ENCODE assay signal across 14 mouse cellular contexts in genomic region chr3:69360263-69360895, GRCm38 (mm10).
"Had no signal": no experiment of that assay in that cellular context is flagged by ENCODE, and none has a peak within 500 bp of the region (broad histone marks: within the 10 kb centered on the region; RNA-seq: fewer than 3 reads in every experiment).

No protein-coding gene starts in this region.

- H3K4me1 ChIP-seq: stomach, embryonic 15.5 days had no signal

- H3K27ac ChIP-seq: liver, embryonic 15.5 days; midbrain, embryonic 10.5 days; neural tube, embryonic 12.5 days; stomach, embryonic 15.5 days had no signal

- H3K9ac ChIP-seq: liver, embryonic 15.5 days; lung, embryonic 14.5 days; neural tube, embryonic 12.5 days; stomach, embryonic 15.5 days had no signal

- H3K27me3 ChIP-seq: liver, embryonic 15.5 days; neural tube, embryonic 12.5 days; stomach, embryonic 15.5 days had no signal

- H3K9me3 ChIP-seq: liver, embryonic 15.5 days; midbrain, embryonic 10.5 days; neural tube, embryonic 12.5 days; stomach, embryonic 15.5 days had no signal

- DNase-seq: lung, adult 18-20 months; lung, embryonic 14.5 days; lung, postnatal 10 days; lung, postnatal 4 days; midbrain, embryonic 14.5 days; right cerebral cortex, postnatal 14 days; thymus, adult 18-20 months; thymus, postnatal 14 days; thymus, postnatal 36 days had no signal

- H3K36me3 ChIP-seq: liver, embryonic 15.5 days; midbrain, embryonic 10.5 days; neural tube, embryonic 12.5 days; stomach, embryonic 15.5 days had no signal

- H3K4me3 ChIP-seq: liver, embryonic 15.5 days; midbrain, embryonic 10.5 days; neural tube, embryonic 12.5 days; stomach, embryonic 15.5 days had no signal

- ATAC-seq: midbrain, embryonic 16.5 days had no signal

- H3K4me2 ChIP-seq: liver, embryonic 15.5 days; lung, embryonic 14.5 days; neural tube, embryonic 12.5 days; stomach, embryonic 15.5 days had no signal
